Mouse (Mus musculus) embryonic facial prominence, embryonic 14.5 days (tissue): ENCODE results near the gene Clcnka. TPM values are rescaled to one million over a fixed set of nuclear protein-coding genes. Genes with fewer than 3 reads are reported as not detected.
A peak's percentile ranks its signal among the peaks of the same experiment; 100 is the strongest.

Source experiments
- ATAC-seq: fragments of 200-750 bp; cut with Nextera tagmentation; 2 replicates; pipeline ENCODE4 v1.8.0; 2017; ENCODE audit warnings: low read depth, moderate number of reproducible peaks, moderate TSS enrichment
- DNase-seq: peaks from one replicate; pipeline ENCODE4 v3.0.0-alpha.2; 2015; ENCODE audit warnings: low spot score
- H3K27ac ChIP-seq: fragments of 300-500 bp; sonication (generic); replicated peaks from 2 replicates; pipeline ENCODE4 v1.5.1; 2014; ENCODE audit warnings: low read depth, mild to moderate bottlenecking, low read length, moderate library complexity
- H3K27me3 ChIP-seq: fragments of 300-500 bp; sonication (generic); replicated peaks from 2 replicates; pipeline ENCODE4 v1.6.1; 2014; ENCODE audit warnings: low read length; ENCODE audit not compliant: control insufficient read depth, insufficient read depth
- H3K36me3 ChIP-seq: fragments of 300-500 bp; sonication (generic); 2 replicates; pipeline ENCODE4 v1.6.1; 2014; ENCODE audit warnings: low read length, mixed read lengths; ENCODE audit not compliant: control insufficient read depth, insufficient read depth
- H3K4me1 ChIP-seq: fragments of 300-500 bp; sonication (generic); 2 replicates; pipeline ENCODE4 v1.6.1; 2014; ENCODE audit warnings: antibody characterized with exemption, low read length; ENCODE audit not compliant: control insufficient read depth, insufficient read depth
- H3K4me2 ChIP-seq: fragments of 300-500 bp; sonication (generic); 2 replicates; pipeline ENCODE4 v1.6.1; 2014; ENCODE audit warnings: low read depth, mild to moderate bottlenecking, low read length, moderate library complexity, mixed read lengths
- H3K4me3 ChIP-seq: fragments of 300-500 bp; sonication (generic); 2 replicates; pipeline ENCODE4 v1.5.1; 2014; ENCODE audit warnings: low read depth, mild to moderate bottlenecking, low read length
- H3K9ac ChIP-seq: fragments of 300-500 bp; sonication (generic); 2 replicates; pipeline ENCODE4 v1.6.1; 2014; ENCODE audit warnings: low read depth, mild to moderate bottlenecking, low read length, moderate library complexity, mixed read lengths
- H3K9me3 ChIP-seq: fragments of 300-500 bp; sonication (generic); 2 replicates; pipeline ENCODE4 v1.6.1; 2016; ENCODE audit warnings: low read length; ENCODE audit not compliant: control insufficient read depth
- WGBS: fragments of 180-500 bp; shearing (Covaris S2); extraction: QIAGEN DNeasy Blood & Tissue Kit; methylation state at CpG from one replicate; pipeline ENCODE4 v1.1.7; 2014; 5-methylcytosine and 5-hydroxymethylcytosine counted together
- polyA plus RNA-seq: library from polyadenylated mRNA; unstranded; fragments of >200 nt; fragmentation: Nextera tagmentation; extraction: Ambion mirVana; gene quantifications from 2 replicates; pipeline ENCODE4 v1.2.1, GENCODE M21; 2014

Gene Clcnka
- 1.2 and 1.3 TPM in 2 replicates for polyA plus RNA-seq

DNA sequence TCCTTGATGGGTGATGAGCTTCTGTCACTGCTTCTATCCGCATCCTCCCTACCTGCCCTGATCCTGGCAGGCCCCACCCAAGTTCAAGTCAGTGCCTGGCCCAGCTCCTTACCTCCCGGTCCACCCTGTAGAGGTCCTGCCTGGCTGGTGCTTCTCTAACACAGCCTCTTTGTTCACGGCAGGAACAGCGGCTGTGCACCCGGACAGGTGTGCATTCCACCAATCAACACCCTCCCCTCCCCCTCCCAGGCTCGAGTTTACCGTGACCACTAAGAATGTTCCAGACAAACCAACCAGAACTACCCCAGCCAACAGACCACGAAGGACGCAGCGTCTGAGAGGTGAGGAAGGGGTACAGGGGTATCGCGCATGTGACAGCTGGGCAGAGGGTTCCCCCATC, at the start of gene Clcnka:
TSS of gene Clcnka (minus strand) at position 180 of the 400 bp plus-strand sequence.
- Histone ChIP-seq H3K36me3 (no peaks in the 10 kb centered on the region), H3K27ac (no peak within 1 kb of the TSS), H3K4me2 (no peak within 1 kb of the TSS), H3K4me3 (no peak within 1 kb of the TSS), H3K9me3 (no peaks in the 10 kb centered on the region), H3K27me3 (no peaks in the 10 kb centered on the region), H3K9ac (no peak within 1 kb of the TSS), H3K4me1 (no peaks in the 10 kb centered on the region)
- DNase-seq (no peak), ATAC-seq (no peak; the same call in 1 of the 2 replicates)
- 43% methylated on average over 12 of the region's 12 CpGs for WGBS

DNA sequence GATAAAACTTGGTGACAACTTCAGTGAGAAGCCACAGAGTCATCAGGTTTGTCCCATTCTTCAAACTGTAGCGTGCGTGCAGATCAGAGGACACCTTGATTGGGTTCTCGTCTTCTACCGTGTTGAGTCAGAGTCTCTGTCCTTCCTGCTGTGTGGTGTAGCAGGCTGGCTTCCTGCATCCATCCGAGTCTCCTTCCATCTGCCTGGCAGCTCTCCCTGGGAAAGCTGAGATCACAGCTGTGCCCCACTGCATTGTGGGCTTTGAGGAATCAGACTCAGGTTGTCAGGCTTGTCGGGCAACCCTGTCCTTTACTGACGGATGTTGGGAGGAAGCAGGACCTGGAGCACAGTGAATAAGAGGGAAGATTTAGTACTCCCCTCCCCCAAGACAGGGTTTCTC, 47.7 kb upstream of the Clcnka start:
- no peak overlapping the region for H3K4me2 ChIP-seq
- H3K4me1 ChIP-seq: peaks cover 15% of the 10 kb centered on the region
- H3K36me3 ChIP-seq: peaks cover 30% of the 10 kb centered on the region
- DNase-seq (no peak), ATAC-seq (no peak)
- no peaks in the 10 kb centered on the region for H3K9me3 ChIP-seq
- no peak overlapping the region for H3K9ac ChIP-seq
- WGBS: 73% methylated on average over 7 of the region's 7 CpGs
- no peak overlapping the region for H3K4me3 ChIP-seq
- H3K27ac ChIP-seq: no peak overlapping the region
- no peaks in the 10 kb centered on the region for H3K27me3 ChIP-seq

GRCm38 (mm10) chr4:141445328-141445720, 46.8 kb upstream of the Clcnka start:
- Histone ChIP-seq H3K9me3 (no peaks in the 10 kb centered on the region), H3K4me1 (peaks cover 15% of the 10 kb centered on the region), H3K9ac (peak overlapping the region; percentile 96), H3K27ac (peak overlapping the region; percentile 70; the same call in 1 of the 2 replicates), H3K4me2 (peak overlapping the region; percentile 90), H3K27me3 (no peaks in the 10 kb centered on the region), H3K4me3 (peak overlapping the region; percentile 98), H3K36me3 (peaks cover 30% of the 10 kb centered on the region)
- 13% methylated on average over 14 of the region's 14 CpGs for WGBS
- no peak for DNase-seq
- ATAC-seq: 0 out of 2 replicates have a peak, but pooled peaks have one; percentile 2

GRCm38 (mm10) chr4:141444451-141445327, 46.2 kb upstream of the Clcnka start, which contains the start of gene Zbtb17:
TSS of gene Zbtb17 (plus strand) at chr4:141444654.
- WGBS: under 1% methylated on average over 40 of the region's 102 CpGs
- H3K4me2 ChIP-seq: peak within 1 kb of the TSS; percentile 90
- ATAC-seq: peak; percentile 95
- peak; percentile 96 for DNase-seq
- H3K36me3 ChIP-seq: peaks cover 29% of the 10 kb centered on the region
- H3K9ac ChIP-seq: peak within 1 kb of the TSS; percentile 96
- peak within 1 kb of the TSS; percentile 70; the same call in 1 of the 2 replicates for H3K27ac ChIP-seq
- no peaks in the 10 kb centered on the region for H3K9me3 ChIP-seq
- H3K27me3 ChIP-seq: no peaks in the 10 kb centered on the region
- peaks cover 15% of the 10 kb centered on the region for H3K4me1 ChIP-seq
- peak within 1 kb of the TSS; percentile 98 for H3K4me3 ChIP-seq

DNA sequence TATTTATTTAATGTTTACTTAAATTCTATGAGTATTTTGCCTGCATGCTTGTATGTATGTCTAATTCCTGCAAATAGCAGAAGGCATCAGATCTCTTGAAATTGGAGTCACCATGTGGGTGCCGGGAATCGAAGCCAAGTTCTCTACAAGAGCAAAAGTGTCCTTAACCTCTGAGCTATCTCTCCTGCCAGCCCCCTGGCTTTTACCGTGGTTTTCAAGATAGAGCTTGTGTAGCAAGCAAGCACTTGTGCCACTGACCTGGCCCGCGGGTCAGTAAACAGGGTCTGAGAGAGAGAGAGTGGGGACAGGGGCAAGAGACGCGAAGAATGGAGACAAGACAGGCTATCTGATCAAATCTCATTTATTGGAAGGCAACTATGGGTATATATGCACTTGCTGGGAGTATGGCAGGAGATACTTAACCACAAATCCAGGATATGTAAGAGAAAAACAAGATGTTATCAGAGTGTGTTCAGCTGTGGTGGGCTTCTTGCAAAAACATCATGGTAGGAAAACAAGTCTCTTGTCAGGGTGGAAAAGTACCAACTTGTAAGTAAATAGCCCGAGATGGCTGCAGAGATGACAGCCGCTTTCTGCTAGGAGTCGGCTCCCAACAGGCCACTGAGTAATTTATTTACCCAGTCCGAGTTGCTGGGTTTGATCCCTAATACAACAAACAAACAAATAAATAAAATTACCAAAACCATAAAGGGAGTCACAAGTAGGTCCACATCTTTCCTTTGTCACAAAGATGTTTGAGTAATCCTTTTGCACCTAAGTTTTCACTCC, 45.3 kb upstream of the Clcnka start:
- Histone ChIP-seq H3K27me3 (no peaks in the 10 kb centered on the region), H3K9me3 (no peaks in the 10 kb centered on the region), H3K4me1 (peaks cover 15% of the 10 kb centered on the region), H3K9ac (peak overlapping the region; percentile 96), H3K4me2 (peak overlapping the region; percentile 90), H3K36me3 (peaks cover 23% of the 10 kb centered on the region), H3K4me3 (peak overlapping the region; percentile 98), H3K27ac (0 out of 2 replicates have a peak overlapping the region, but pooled peaks have one; percentile 0)
- ATAC-seq (no peak), DNase-seq (no peak)
- WGBS: 48% methylated on average over 11 of the region's 11 CpGs

DNA sequence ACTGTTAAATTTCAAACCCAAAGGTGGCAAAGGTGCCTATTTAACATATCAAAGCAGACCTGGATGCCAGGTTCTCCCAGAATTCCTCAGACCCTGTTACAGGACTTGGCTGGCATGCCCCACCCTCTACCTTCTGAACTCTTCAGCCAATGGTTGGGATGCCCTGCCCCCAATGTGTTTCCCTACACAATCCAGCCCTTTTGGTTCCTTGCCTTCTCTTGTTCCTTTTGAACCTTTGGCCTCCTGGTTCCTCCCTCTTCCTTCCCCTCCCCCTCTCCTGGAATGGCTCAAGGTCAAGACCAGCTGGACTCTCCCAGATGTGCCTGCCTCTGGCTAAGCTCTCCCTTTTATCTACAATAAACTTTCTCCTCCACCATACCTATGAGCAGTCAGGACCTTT, 42.4 kb upstream of the Clcnka start:
- Histone ChIP-seq H3K4me3 (no peak overlapping the region), H3K36me3 (no peaks in the 10 kb centered on the region), H3K4me2 (no peak overlapping the region), H3K4me1 (peaks cover 14% of the 10 kb centered on the region), H3K9ac (no peak overlapping the region), H3K9me3 (no peaks in the 10 kb centered on the region), H3K27me3 (no peaks in the 10 kb centered on the region), H3K27ac (no peak overlapping the region)
- ATAC-seq (no peak), DNase-seq (no peak)

- no peak overlapping the region for H3K4me3 ChIP-seq
- no peak for DNase-seq
- WGBS: 79% methylated on average over 12 of the region's 12 CpGs
- H3K9ac ChIP-seq: no peak overlapping the region
- peaks cover 6% of the 10 kb centered on the region; the same call in 1 of the 2 replicates for H3K4me1 ChIP-seq
- no peak for ATAC-seq
- no peaks in the 10 kb centered on the region for H3K9me3 ChIP-seq
- no peaks in the 10 kb centered on the region for H3K27me3 ChIP-seq
- H3K27ac ChIP-seq: no peak overlapping the region
- no peak overlapping the region for H3K4me2 ChIP-seq
- H3K36me3 ChIP-seq: no peaks in the 10 kb centered on the region
These were observed 40.7 kb upstream of the Clcnka start for GRCm38 (mm10) chr4:141439083-141439803.

DNA sequence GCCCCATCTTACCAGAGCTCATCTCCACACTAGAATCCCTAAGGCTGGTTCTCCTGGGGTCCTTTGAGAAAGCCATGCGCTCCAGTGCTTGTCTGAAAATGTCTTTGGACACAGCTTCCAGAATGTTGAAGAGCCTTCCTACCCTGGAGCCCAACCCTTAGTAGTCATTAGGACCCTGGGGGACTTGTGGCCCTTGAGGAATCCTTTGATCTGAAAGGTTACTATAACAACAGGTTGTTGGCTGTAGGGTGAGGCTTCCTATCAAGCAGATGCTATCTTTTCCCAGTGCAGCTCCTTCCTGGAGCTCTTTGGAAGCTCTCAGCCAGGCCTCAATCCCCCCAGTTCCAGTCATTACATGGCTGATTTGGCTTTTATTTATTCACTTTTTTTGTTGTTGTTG, 37.5 kb upstream of the Clcnka start, which contains the start of gene Srarp:
TSS of gene Srarp (minus strand) at position 132 of the 400 bp plus-strand sequence.
- DNase-seq: no peak
- H3K36me3 ChIP-seq: no peaks in the 10 kb centered on the region
- no peak within 1 kb of the TSS for H3K4me2 ChIP-seq
- no peak within 1 kb of the TSS for H3K9ac ChIP-seq
- no peaks in the 10 kb centered on the region for H3K9me3 ChIP-seq
- no peak for ATAC-seq
- H3K27ac ChIP-seq: no peak within 1 kb of the TSS
- no peak within 1 kb of the TSS for H3K4me3 ChIP-seq
- H3K27me3 ChIP-seq: no peaks in the 10 kb centered on the region
- H3K4me1 ChIP-seq: no peaks in the 10 kb centered on the region
- WGBS: 84% methylated on average over 1 of the region's 1 CpGs
